Mouse (Mus musculus): ENCODE measurements at regions not wholly inside any gene's neighbourhood (a gene's known extent, or its start where the extent isn't known, plus 50 kb on each side); places are given as distances from the start of the nearest gene placed in this dataset.
A peak's percentile ranks its signal among the peaks of the same experiment; 100 is the strongest.

DNA sequence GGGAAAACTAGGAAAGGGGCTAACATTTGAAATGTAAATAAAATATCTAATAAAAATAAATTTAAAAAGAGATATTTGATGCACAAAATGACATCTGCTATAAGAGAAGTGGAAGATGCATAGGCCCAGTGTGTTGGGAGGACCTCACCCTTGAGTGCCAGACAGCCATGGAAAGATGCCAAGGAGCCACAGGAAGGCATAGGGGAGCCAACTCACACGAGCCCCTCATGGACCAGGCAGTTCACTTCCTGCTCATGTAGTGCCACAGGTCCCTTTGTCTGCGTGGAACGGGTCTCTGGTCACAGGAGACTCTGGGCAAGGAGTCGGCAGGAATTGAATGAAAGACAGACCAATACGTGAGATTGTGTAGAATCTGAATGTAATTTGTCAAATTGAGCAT, 152.0 kb downstream of the Med10 start:
- WGBS: 73% methylated on average over 5 of the region's 5 CpGs
- Histone ChIP-seq H3K4me2 (no peak overlapping the region), H3K27ac (ENCODE audit: poor library complexity, severe bottlenecking) (no peak overlapping the region), H3K27me3 (replicated peaks) (no peaks in the 10 kb centered on the region), H3K9me3 (replicated peaks) (peaks cover 4% of the 10 kb centered on the region; the same call in 1 of the 2 replicates), H3K4me3 (no peak overlapping the region), H3K4me1 (replicated peaks) (no peaks in the 10 kb centered on the region), H3K36me3 (no peaks in the 10 kb centered on the region), H3K9ac (no peak overlapping the region)
- no peak for ATAC-seq (ENCODE audit: insufficient number of reproducible peaks, low FRiP score)

DNA sequence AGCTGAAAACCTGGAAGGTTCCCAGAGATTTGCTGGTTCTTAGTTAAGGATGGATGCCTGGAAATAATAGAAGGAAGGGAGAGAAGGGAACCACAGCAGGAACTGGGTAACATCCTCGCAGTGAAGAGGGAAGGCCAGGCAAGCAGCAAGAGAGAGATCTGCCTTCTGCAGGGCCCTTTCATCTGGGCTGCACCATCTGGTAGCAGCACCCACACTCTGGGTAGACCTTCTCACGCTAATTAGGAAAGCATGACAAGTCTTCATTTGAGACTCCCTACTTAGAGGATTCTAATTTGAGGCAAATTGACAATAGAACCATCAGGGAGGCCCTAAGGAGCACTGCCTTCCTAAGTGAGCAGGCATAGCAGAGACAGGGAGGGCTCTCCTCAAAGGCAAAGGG, 153.3 kb downstream of the Med10 start:
- Histone ChIP-seq H3K4me2 (no peak overlapping the region), H3K27ac (ENCODE audit: poor library complexity, severe bottlenecking) (no peak overlapping the region), H3K4me1 (replicated peaks) (no peaks in the 10 kb centered on the region), H3K9ac (no peak overlapping the region), H3K27me3 (replicated peaks) (no peaks in the 10 kb centered on the region), H3K9me3 (replicated peaks) (no peaks in the 10 kb centered on the region), H3K36me3 (no peaks in the 10 kb centered on the region), H3K4me3 (no peak overlapping the region)
- ATAC-seq (ENCODE audit: insufficient number of reproducible peaks, low FRiP score): no peak
- 51% methylated on average over 2 of the region's 2 CpGs for WGBS

GRCm38 (mm10) chr13:69963944-69964343, 161.7 kb downstream of the Med10 start:
- H3K36me3 ChIP-seq: no peaks in the 10 kb centered on the region
- WGBS: 77% methylated on average over 8 of the region's 8 CpGs

GRCm38 (mm10) chr13:69971281-69972057, 169.3 kb downstream of the Med10 start:
- H3K4me2 ChIP-seq: no peak overlapping the region
- ATAC-seq (ENCODE audit: insufficient number of reproducible peaks, low FRiP score): no peak
- H3K27me3 ChIP-seq (replicated peaks): no peaks in the 10 kb centered on the region
- no peak overlapping the region for H3K4me3 ChIP-seq
- H3K4me1 ChIP-seq (replicated peaks): no peaks in the 10 kb centered on the region
- no peak overlapping the region for H3K9ac ChIP-seq
- H3K36me3 ChIP-seq: no peaks in the 10 kb centered on the region
- no peaks in the 10 kb centered on the region for H3K9me3 ChIP-seq (replicated peaks)
- 67% methylated on average over 9 of the region's 9 CpGs for WGBS
- no peak overlapping the region for H3K27ac ChIP-seq (ENCODE audit: poor library complexity, severe bottlenecking)

More at GRCm38 (mm10) chr13:69963944-69964343, 161.7 kb downstream of the Med10 start:
- no peak overlapping the region for H3K4me2 ChIP-seq
- H3K9me3 ChIP-seq (replicated peaks): no peaks in the 10 kb centered on the region
- no peak overlapping the region for H3K4me3 ChIP-seq
- H3K9ac ChIP-seq: no peak overlapping the region
- H3K27ac ChIP-seq (ENCODE audit: poor library complexity, severe bottlenecking): no peak overlapping the region
- no peaks in the 10 kb centered on the region for H3K27me3 ChIP-seq (replicated peaks)
- ATAC-seq (ENCODE audit: insufficient number of reproducible peaks, low FRiP score): no peak
- H3K4me1 ChIP-seq (replicated peaks): no peaks in the 10 kb centered on the region

- Histone ChIP-seq H3K4me1 (replicated peaks) (no peaks in the 10 kb centered on the region), H3K9ac (no peak overlapping the region), H3K27ac (ENCODE audit: poor library complexity, severe bottlenecking) (no peak overlapping the region), H3K36me3 (no peaks in the 10 kb centered on the region), H3K4me3 (no peak overlapping the region), H3K4me2 (no peak overlapping the region), H3K27me3 (replicated peaks) (no peaks in the 10 kb centered on the region), H3K9me3 (replicated peaks) (no peaks in the 10 kb centered on the region)
- 68% methylated on average over 5 of the region's 5 CpGs for WGBS
- no peak for ATAC-seq (ENCODE audit: insufficient number of reproducible peaks, low FRiP score)
These were observed 172.6 kb downstream of the Med10 start for GRCm38 (mm10) chr13:69974835-69975234.

- no peak overlapping the region for H3K9ac ChIP-seq
- H3K4me2 ChIP-seq: no peak overlapping the region
- no peak for ATAC-seq (ENCODE audit: insufficient number of reproducible peaks, low FRiP score)
- WGBS: 61% methylated on average over 1 of the region's 1 CpGs
- no peaks in the 10 kb centered on the region for H3K36me3 ChIP-seq
- no peaks in the 10 kb centered on the region for H3K9me3 ChIP-seq (replicated peaks)
- no peak overlapping the region for H3K4me3 ChIP-seq
- no peak overlapping the region for H3K27ac ChIP-seq (ENCODE audit: poor library complexity, severe bottlenecking)
- H3K27me3 ChIP-seq (replicated peaks): 0 out of 2 replicates have a peak, but pooled peaks cover 3% of the 10 kb centered on the region
- H3K4me1 ChIP-seq (replicated peaks): peaks cover 8% of the 10 kb centered on the region; the same call in 1 of the 2 replicates
These were observed 182.0 kb downstream of the Med10 start for GRCm38 (mm10) chr13:69984159-69984558.

DNA sequence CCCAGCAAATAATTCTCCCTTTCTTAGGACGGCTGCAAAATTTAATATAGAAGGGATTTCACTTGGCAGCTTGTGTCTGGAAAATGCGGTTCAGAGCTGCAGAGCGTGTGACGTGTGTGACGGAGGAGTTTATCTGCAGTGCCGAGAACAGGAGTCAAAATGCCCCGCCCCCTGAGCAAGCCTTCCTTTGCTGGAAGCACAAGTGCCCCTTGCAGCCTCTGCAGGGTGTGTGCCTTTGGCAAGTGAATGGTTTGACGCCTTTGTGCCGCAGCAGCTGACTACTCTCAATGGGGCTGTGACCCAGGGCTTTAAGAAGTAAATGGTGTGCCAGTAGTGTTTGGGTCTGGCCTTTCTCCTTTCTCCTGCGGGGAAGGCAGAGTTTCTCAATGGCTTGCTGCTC, 185.0 kb downstream of the Med10 start:
- Histone ChIP-seq H3K4me1 (replicated peaks) (peaks cover 10% of the 10 kb centered on the region), H3K4me3 (no peak overlapping the region), H3K9me3 (replicated peaks) (no peaks in the 10 kb centered on the region), H3K36me3 (no peaks in the 10 kb centered on the region), H3K27ac (ENCODE audit: poor library complexity, severe bottlenecking) (no peak overlapping the region), H3K9ac (no peak overlapping the region), H3K27me3 (replicated peaks) (0 out of 2 replicates have a peak, but pooled peaks cover 3% of the 10 kb centered on the region), H3K4me2 (peak overlapping the region; percentile 27; the same call in 1 of the 2 replicates)
- ATAC-seq (ENCODE audit: insufficient number of reproducible peaks, low FRiP score): no peak; the same call in 1 of the 2 replicates
- WGBS: 18% methylated on average over 10 of the region's 10 CpGs

GRCm38 (mm10) chr13:69988319-69988718, 186.1 kb downstream of the Med10 start:
- H3K27ac ChIP-seq (ENCODE audit: poor library complexity, severe bottlenecking): no peak overlapping the region
- H3K4me3 ChIP-seq: no peak overlapping the region
- no peak overlapping the region for H3K4me2 ChIP-seq
- no peaks in the 10 kb centered on the region for H3K9me3 ChIP-seq (replicated peaks)
- no peaks in the 10 kb centered on the region for H3K36me3 ChIP-seq
- no peak for ATAC-seq (ENCODE audit: insufficient number of reproducible peaks, low FRiP score)
- 0 out of 2 replicates have a peak, but pooled peaks cover 3% of the 10 kb centered on the region for H3K27me3 ChIP-seq (replicated peaks)
- no peak overlapping the region for H3K9ac ChIP-seq
- peaks cover 10% of the 10 kb centered on the region for H3K4me1 ChIP-seq (replicated peaks)
- WGBS: 53% methylated on average over 4 of the region's 4 CpGs

GRCm38 (mm10) chr13:69991253-69991891, 189.2 kb downstream of the Med10 start:
- Histone ChIP-seq H3K4me3 (no peak overlapping the region), H3K4me2 (no peak overlapping the region), H3K27me3 (replicated peaks) (no peaks in the 10 kb centered on the region), H3K27ac (ENCODE audit: poor library complexity, severe bottlenecking) (no peak overlapping the region), H3K9me3 (replicated peaks) (no peaks in the 10 kb centered on the region), H3K36me3 (no peaks in the 10 kb centered on the region), H3K4me1 (replicated peaks) (peaks cover 10% of the 10 kb centered on the region), H3K9ac (no peak overlapping the region)
- no peak for ATAC-seq (ENCODE audit: insufficient number of reproducible peaks, low FRiP score)
- 34% methylated on average over 11 of the region's 11 CpGs for WGBS

GRCm38 (mm10) chr13:69991892-69992261, 189.7 kb downstream of the Med10 start:
- WGBS: 62% methylated on average over 14 of the region's 14 CpGs
- Histone ChIP-seq H3K4me2 (no peak overlapping the region), H3K4me3 (no peak overlapping the region), H3K9me3 (replicated peaks) (no peaks in the 10 kb centered on the region), H3K4me1 (replicated peaks) (peaks cover 8% of the 10 kb centered on the region), H3K36me3 (no peaks in the 10 kb centered on the region), H3K9ac (no peak overlapping the region), H3K27me3 (replicated peaks) (no peaks in the 10 kb centered on the region), H3K27ac (ENCODE audit: poor library complexity, severe bottlenecking) (no peak overlapping the region)
- ATAC-seq (ENCODE audit: insufficient number of reproducible peaks, low FRiP score): no peak

- H3K36me3 ChIP-seq: no peaks in the 10 kb centered on the region
- H3K9ac ChIP-seq: no peak overlapping the region
- H3K27ac ChIP-seq (ENCODE audit: poor library complexity, severe bottlenecking): no peak overlapping the region
- no peak for ATAC-seq (ENCODE audit: insufficient number of reproducible peaks, low FRiP score)
- H3K9me3 ChIP-seq (replicated peaks): no peaks in the 10 kb centered on the region
- no peaks in the 10 kb centered on the region for H3K27me3 ChIP-seq (replicated peaks)
- H3K4me3 ChIP-seq: no peak overlapping the region
- 85% methylated on average over 15 of the region's 15 CpGs for WGBS
- no peak overlapping the region for H3K4me2 ChIP-seq
- H3K4me1 ChIP-seq (replicated peaks): no peaks in the 10 kb centered on the region
These were observed 201.4 kb downstream of the Med10 start for GRCm38 (mm10) chr13:70003591-70003990.
